21 mouse cellular contexts compared by ENCODE assay signal in genomic region chr8:87093716-87094115, GRCm38 (mm10).
A peak's percentile ranks its signal among the peaks of the same experiment; 100 is the strongest.
DNase-seq lines count a peak whose midpoint lies in the region; ATAC-seq and TF ChIP-seq lines count a peak whose summit lies in the region.
"Had no signal": no experiment of that assay in that cellular context is flagged by ENCODE, and none has a peak within 500 bp of the region (broad histone marks: within the 10 kb centered on the region; RNA-seq: fewer than 3 reads in every experiment).

No protein-coding gene starts in this region.

- no peak overlapping the region for H3K4me2 ChIP-seq in hindbrain, embryonic 15.5 days
- no peak overlapping the region for H3K4me2 ChIP-seq in hindbrain, embryonic 14.5 days (replicated peaks)
- H3K4me2 ChIP-seq in liver, postnatal 0 days (ENCODE audit: low read depth, low read length) = no peak overlapping the region
- H3K4me2 ChIP-seq: embryonic facial prominence, embryonic 15.5 days; heart, embryonic 12.5 days; hindbrain, embryonic 12.5 days had no signal

- peak; percentile 51 for TF ChIP-seq CTCF in liver, adult 2 months (IDR thresholded peaks at IDR 0.05; ENCODE audit: low read depth, low read length)
- no peak for TF ChIP-seq CTCF in liver, postnatal 0 days (IDR thresholded peaks at IDR 0.05; ENCODE audit: low read depth)

- no peak overlapping the region for H3K27ac ChIP-seq in hindbrain, embryonic 15.5 days (replicated peaks)
- no peak overlapping the region for H3K27ac ChIP-seq in hindbrain, embryonic 14.5 days
- H3K27ac ChIP-seq in liver, adult 2 months (replicated peaks; ENCODE audit: insufficient read depth, low read depth, low read length) = no peak overlapping the region
- H3K27ac ChIP-seq in liver, postnatal 0 days (ENCODE audit: low read depth) = no peak overlapping the region
- H3K27ac ChIP-seq: embryonic facial prominence, embryonic 15.5 days; forebrain, embryonic 10.5 days; gastrocnemius, adult 2 months; hindbrain, embryonic 12.5 days had no signal

- 60% methylated on average over 10 of the region's 10 CpGs for WGBS in hindbrain, embryonic 15.5 days
- WGBS in hindbrain, embryonic 14.5 days = 52% methylated on average over 10 of the region's 10 CpGs
- WGBS in liver, adult 2 months = 29% methylated on average over 10 of the region's 10 CpGs
- WGBS in liver, postnatal 0 days (ENCODE audit: insufficient replicate concordance) = 65% methylated on average over 10 of the region's 10 CpGs

- 0 out of 2 replicates have a peak, but pooled peaks have one; percentile 34 for ATAC-seq in hindbrain, embryonic 15.5 days (ENCODE audit: low FRiP score, low read depth)
- no peak for ATAC-seq in hindbrain, embryonic 14.5 days (ENCODE audit: low FRiP score)
- ATAC-seq in liver, postnatal 0 days = no peak
- ATAC-seq: forebrain, embryonic 14.5 days had no signal

- H3K27me3 ChIP-seq in hindbrain, embryonic 15.5 days = no peaks in the 10 kb centered on the region
- no peaks in the 10 kb centered on the region for H3K27me3 ChIP-seq in hindbrain, embryonic 14.5 days (ENCODE audit: control insufficient read depth, insufficient read depth, low read length)
- no peaks in the 10 kb centered on the region for H3K27me3 ChIP-seq in liver, adult 2 months (ENCODE audit: control insufficient read depth, insufficient read depth, low read length)
- no peaks in the 10 kb centered on the region for H3K27me3 ChIP-seq in liver, postnatal 0 days (ENCODE audit: insufficient read depth, low read length)
- H3K27me3 ChIP-seq: embryonic facial prominence, embryonic 15.5 days; heart, embryonic 12.5 days; hindbrain, embryonic 12.5 days had no signal

- H3K4me3 ChIP-seq in hindbrain, embryonic 15.5 days = no peak overlapping the region
- no peak overlapping the region for H3K4me3 ChIP-seq in hindbrain, embryonic 14.5 days (replicated peaks; ENCODE audit: low read length)
- no peak overlapping the region for H3K4me3 ChIP-seq in liver, adult 2 months (ENCODE audit: insufficient read depth, low read depth, low read length)
- no peak overlapping the region for H3K4me3 ChIP-seq in liver, postnatal 0 days (ENCODE audit: low read depth, low read length)
- H3K4me3 ChIP-seq: embryonic facial prominence, embryonic 15.5 days; erythroblast, embryonic 14.5 days; forebrain, embryonic 10.5 days; gastrocnemius, adult 2 months; heart, embryonic 12.5 days; hindbrain, embryonic 12.5 days had no signal

- no peaks in the 10 kb centered on the region for H3K79me2 ChIP-seq in liver, adult 2 months (ENCODE audit: control insufficient read depth, insufficient read depth, low read length)

- peak; percentile 38 for DNase-seq in adrenal gland, adult 2 months
- no peak for DNase-seq in adrenal gland, postnatal 25 days
- DNase-seq in hindbrain, embryonic 14.5 days (ENCODE audit: low spot score) = no peak
- peak; percentile 77 for DNase-seq in liver, adult 2 months (ENCODE audit: extremely low read depth, low read depth, low spot score)
- DNase-seq in liver, postnatal 0 days = no peak
- DNase-seq in retina, postnatal 1 day = peak; percentile 12
- DNase-seq in retina, embryonic 14.5 days (ENCODE audit: low spot score) = no peak
- DNase-seq: cerebellum, adult 11 months; cerebellum, adult 9-11 months; embryo, embryonic 11 days; gastrocnemius, adult 2 months; gastrocnemius, postnatal 25 days; heart, postnatal 36 days; kidney, adult 11 months had no signal

- H3K4me1 ChIP-seq in hindbrain, embryonic 15.5 days (replicated peaks) = peaks cover 3% of the 10 kb centered on the region; the same call in 1 of the 2 replicates
- no peaks in the 10 kb centered on the region for H3K4me1 ChIP-seq in hindbrain, embryonic 14.5 days (replicated peaks; ENCODE audit: control insufficient read depth, insufficient read depth, low read length)
- peaks cover 10% of the 10 kb centered on the region for H3K4me1 ChIP-seq in liver, adult 2 months (ENCODE audit: control insufficient read depth, insufficient read depth, low read length)
- no peaks in the 10 kb centered on the region for H3K4me1 ChIP-seq in liver, postnatal 0 days (ENCODE audit: insufficient read depth)
- H3K4me1 ChIP-seq: embryonic facial prominence, embryonic 15.5 days; heart, embryonic 12.5 days had no signal

- H3K36me3 ChIP-seq in hindbrain, embryonic 15.5 days = no peaks in the 10 kb centered on the region
- H3K36me3 ChIP-seq in hindbrain, embryonic 14.5 days (replicated peaks; ENCODE audit: control insufficient read depth, insufficient read depth) = no peaks in the 10 kb centered on the region
- H3K36me3 ChIP-seq in liver, adult 2 months (ENCODE audit: control insufficient read depth, insufficient read depth, low read length) = no peaks in the 10 kb centered on the region
- no peaks in the 10 kb centered on the region for H3K36me3 ChIP-seq in liver, postnatal 0 days (replicated peaks; ENCODE audit: insufficient read depth, low read length)
- H3K36me3 ChIP-seq: embryonic facial prominence, embryonic 15.5 days; forebrain, embryonic 10.5 days; heart, embryonic 12.5 days; hindbrain, embryonic 12.5 days had no signal

- H3K9ac ChIP-seq in hindbrain, embryonic 15.5 days = no peak overlapping the region
- H3K9ac ChIP-seq in hindbrain, embryonic 14.5 days = no peak overlapping the region
- no peak overlapping the region for H3K9ac ChIP-seq in liver, adult 2 months (ENCODE audit: low read depth, low read length)
- no peak overlapping the region for H3K9ac ChIP-seq in liver, postnatal 0 days (replicated peaks)
- H3K9ac ChIP-seq: embryonic facial prominence, embryonic 15.5 days; heart, embryonic 12.5 days; hindbrain, embryonic 12.5 days had no signal

- no peaks in the 10 kb centered on the region for H3K9me3 ChIP-seq in hindbrain, embryonic 15.5 days
- H3K9me3 ChIP-seq in hindbrain, embryonic 14.5 days (ENCODE audit: control insufficient read depth, low read length) = no peaks in the 10 kb centered on the region
- H3K9me3 ChIP-seq in liver, postnatal 0 days (ENCODE audit: low read length) = no peaks in the 10 kb centered on the region
- H3K9me3 ChIP-seq: embryonic facial prominence, embryonic 15.5 days; forebrain, embryonic 10.5 days; heart, embryonic 12.5 days; hindbrain, embryonic 12.5 days had no signal

- no peak for TF ChIP-seq POLR2A in liver, adult 2 months (IDR thresholded peaks at IDR 0.05; ENCODE audit: extremely low read depth, insufficient read depth, low read length)

- TF ChIP-seq EP300 in liver, postnatal 0 days (IDR thresholded peaks at IDR 0.05; ENCODE audit: low read depth) = no peak

Comparison
In these comparisons a context has a peak if more than half of its experiments do, and no peak if none do; other contexts are left out.
1. DNase-seq: peak in adrenal gland, adult 2 months (single experiment), liver, adult 2 months (single experiment) and retina, postnatal 1 day (single experiment); none in adrenal gland, postnatal 25 days (single experiment), hindbrain, embryonic 14.5 days (single experiment), liver, postnatal 0 days (single experiment) and retina, embryonic 14.5 days (single experiment).